Mouse (Mus musculus) lung, embryonic 15.5 days (tissue): ENCODE measurements around the gene Wdfy1. TPM values are rescaled to one million over a fixed set of nuclear protein-coding genes. Genes with fewer than 3 reads are reported as not detected.

Source experiments
- ATAC-seq: fragments of 200-750 bp; cut with Nextera tagmentation; 2 replicates; pipeline ENCODE4 v1.8.0; 2017; ENCODE audit warnings: moderate number of reproducible peaks, borderline replicate concordance; ENCODE audit not compliant: low FRiP score, low TSS enrichment; ENCODE audit errors: extremely low read depth
- H3K27ac ChIP-seq: fragments of 300-500 bp; sonication (generic); 2 replicates; pipeline ENCODE4 v1.5.1; 2015; ENCODE audit warnings: moderate library complexity, mild to moderate bottlenecking, inconsistent platforms
- H3K27me3 ChIP-seq: fragments of 300-500 bp; sonication (generic); 2 replicates; pipeline ENCODE4 v1.6.1; 2015; ENCODE audit warnings: inconsistent platforms
- H3K36me3 ChIP-seq: fragments of 300-500 bp; sonication (generic); 2 replicates; pipeline ENCODE4 v1.6.1; 2015; ENCODE audit warnings: inconsistent platforms
- H3K4me1 ChIP-seq: fragments of 300-500 bp; sonication (generic); 2 replicates; pipeline ENCODE4 v1.6.1; 2015; ENCODE audit warnings: inconsistent platforms
- H3K4me2 ChIP-seq: fragments of 300-500 bp; sonication (generic); 2 replicates; pipeline ENCODE4 v1.6.1; 2015; ENCODE audit warnings: inconsistent platforms, mild to moderate bottlenecking, moderate library complexity
- H3K4me3 ChIP-seq: fragments of 300-500 bp; sonication (generic); 2 replicates; pipeline ENCODE4 v1.5.1; 2015; ENCODE audit warnings: mild to moderate bottlenecking, inconsistent platforms
- H3K9ac ChIP-seq: fragments of 300-500 bp; sonication (generic); 2 replicates; pipeline ENCODE4 v1.6.1; 2015; ENCODE audit warnings: inconsistent platforms
- H3K9me3 ChIP-seq: fragments of 300-500 bp; sonication (generic); 2 replicates; pipeline ENCODE4 v1.6.1; 2016; ENCODE audit warnings: inconsistent platforms
- WGBS: fragments of 180-500 bp; shearing (Covaris S2); methylation state at CpG from one replicate; pipeline ENCODE4 v1.1.7; 2015; 5-methylcytosine and 5-hydroxymethylcytosine counted together
- polyA plus RNA-seq: library from polyadenylated mRNA; unstranded; fragments of >200 nt; fragmentation: Nextera tagmentation; extraction: Ambion mirVana; gene quantifications from 2 replicates; pipeline ENCODE4 v1.2.1, GENCODE M21; 2015

Gene Wdfy1
- polyA plus RNA-seq = 43.0 and 45.1 TPM in 2 replicates

- Histone ChIP-seq H3K9ac (peak within 1 kb of the TSS; percentile 96), H3K27me3 (no peaks in the 10 kb centered on the region), H3K36me3 (peaks cover 23% of the 10 kb centered on the region; the same call in 1 of the 2 replicates), H3K4me1 (0 out of 2 replicates have a peak, but pooled peaks cover 3% of the 10 kb centered on the region), H3K4me2 (peak within 1 kb of the TSS; percentile 57), H3K9me3 (no peaks in the 10 kb centered on the region), H3K4me3 (peak within 1 kb of the TSS; percentile 99), H3K27ac (peak within 1 kb of the TSS; percentile 91)
- peak; percentile 99 for ATAC-seq
- under 1% methylated on average over 38 of the region's 38 CpGs for WGBS
These were observed at the start of gene Wdfy1, which contains the start of gene Mrpl44 for GRCm38 (mm10) chr1:79775927-79776458. TSS of gene Wdfy1 (minus strand) at chr1:79776143. TSS of gene Mrpl44 (plus strand) at chr1:79776018.

- H3K4me2 ChIP-seq = peak overlapping the region; percentile 36
- WGBS = 37% methylated on average over 14 of the region's 14 CpGs
- H3K27ac ChIP-seq = peak overlapping the region; percentile 46
- H3K9ac ChIP-seq = no peak overlapping the region
- H3K36me3 ChIP-seq = 0 out of 2 replicates have a peak, but pooled peaks cover 7% of the 10 kb centered on the region
- H3K4me1 ChIP-seq = peaks cover 28% of the 10 kb centered on the region
- no peaks in the 10 kb centered on the region for H3K27me3 ChIP-seq
- ATAC-seq = peak; percentile 39; the same call in 1 of the 2 replicates
- no peaks in the 10 kb centered on the region for H3K9me3 ChIP-seq
- H3K4me3 ChIP-seq = peak overlapping the region; percentile 12; the same call in 1 of the 2 replicates
These were observed 48.1 kb upstream of the Wdfy1 start for GRCm38 (mm10) chr1:79823951-79824633.

GRCm38 (mm10) chr1:79822806-79823525 lies 47.0 kb upstream of the Wdfy1 start:
- H3K27ac ChIP-seq = peak overlapping the region; percentile 46
- peak; percentile 52 for ATAC-seq

GRCm38 (mm10) chr1:79819296-79819879 lies 43.4 kb upstream of the Wdfy1 start:
- H3K27ac ChIP-seq = no peak overlapping the region
- no peak overlapping the region for H3K4me2 ChIP-seq
- no peak for ATAC-seq
- peaks cover 18% of the 10 kb centered on the region; the same call in 1 of the 2 replicates for H3K36me3 ChIP-seq
- no peaks in the 10 kb centered on the region for H3K27me3 ChIP-seq
- H3K9ac ChIP-seq = no peak overlapping the region
- no peak overlapping the region for H3K4me3 ChIP-seq
- no peaks in the 10 kb centered on the region for H3K9me3 ChIP-seq
- 85% methylated on average over 11 of the region's 11 CpGs for WGBS
- H3K4me1 ChIP-seq = peaks cover 16% of the 10 kb centered on the region

More at GRCm38 (mm10) chr1:79822806-79823525, 47.0 kb upstream of the Wdfy1 start:
- 0 out of 2 replicates have a peak, but pooled peaks cover 7% of the 10 kb centered on the region for H3K36me3 ChIP-seq
- H3K4me3 ChIP-seq = no peak overlapping the region
- peaks cover 28% of the 10 kb centered on the region for H3K4me1 ChIP-seq
- H3K9me3 ChIP-seq = no peaks in the 10 kb centered on the region
- H3K27me3 ChIP-seq = no peaks in the 10 kb centered on the region
- no peak overlapping the region for H3K9ac ChIP-seq
- H3K4me2 ChIP-seq = no peak overlapping the region
- WGBS = 50% methylated on average over 13 of the region's 13 CpGs

GRCm38 (mm10) chr1:79815446-79815845 lies 39.5 kb upstream of the Wdfy1 start:
- 91% methylated on average over 3 of the region's 3 CpGs for WGBS
- H3K9ac ChIP-seq = no peak overlapping the region
- no peak for ATAC-seq
- H3K4me1 ChIP-seq = no peaks in the 10 kb centered on the region
- no peak overlapping the region for H3K4me2 ChIP-seq
- H3K27me3 ChIP-seq = no peaks in the 10 kb centered on the region
- H3K27ac ChIP-seq = no peak overlapping the region
- H3K4me3 ChIP-seq = no peak overlapping the region
- H3K36me3 ChIP-seq = peaks cover 12% of the 10 kb centered on the region
- H3K9me3 ChIP-seq = no peaks in the 10 kb centered on the region

- Histone ChIP-seq H3K9me3 (no peaks in the 10 kb centered on the region), H3K27ac (no peak overlapping the region), H3K36me3 (peaks cover 4% of the 10 kb centered on the region), H3K4me3 (no peak overlapping the region), H3K27me3 (no peaks in the 10 kb centered on the region), H3K9ac (no peak overlapping the region), H3K4me2 (no peak overlapping the region), H3K4me1 (peaks cover 9% of the 10 kb centered on the region; the same call in 1 of the 2 replicates)
- 77% methylated on average over 3 of the region's 3 CpGs for WGBS
- no peak for ATAC-seq
These were observed 33.5 kb upstream of the Wdfy1 start for GRCm38 (mm10) chr1:79809447-79809846.

- H3K4me3 ChIP-seq = no peak overlapping the region
- peak; percentile 80 for ATAC-seq
- peak overlapping the region; percentile 3; the same call in 1 of the 2 replicates for H3K27ac ChIP-seq
- no peaks in the 10 kb centered on the region for H3K27me3 ChIP-seq
- H3K4me2 ChIP-seq = no peak overlapping the region
- H3K4me1 ChIP-seq = peaks cover 9% of the 10 kb centered on the region; the same call in 1 of the 2 replicates
- H3K9ac ChIP-seq = no peak overlapping the region
- peaks cover 4% of the 10 kb centered on the region; the same call in 1 of the 2 replicates for H3K36me3 ChIP-seq
- no peaks in the 10 kb centered on the region for H3K9me3 ChIP-seq
- 33% methylated on average over 5 of the region's 5 CpGs for WGBS
These were observed 30.9 kb upstream of the Wdfy1 start for GRCm38 (mm10) chr1:79806865-79807264.

- ATAC-seq = no peak
- Histone ChIP-seq H3K27ac (no peak overlapping the region), H3K4me1 (peaks cover 9% of the 10 kb centered on the region; the same call in 1 of the 2 replicates), H3K36me3 (peaks cover 18% of the 10 kb centered on the region), H3K4me3 (no peak overlapping the region), H3K27me3 (no peaks in the 10 kb centered on the region), H3K9ac (no peak overlapping the region), H3K4me2 (no peak overlapping the region), H3K9me3 (no peaks in the 10 kb centered on the region)
- WGBS = 88% methylated on average over 7 of the region's 7 CpGs
These were observed 27.7 kb upstream of the Wdfy1 start for GRCm38 (mm10) chr1:79803614-79804013.

- Histone ChIP-seq H3K27me3 (no peaks in the 10 kb centered on the region), H3K9ac (no peak overlapping the region), H3K27ac (no peak overlapping the region), H3K4me3 (no peak overlapping the region), H3K36me3 (peaks cover 21% of the 10 kb centered on the region), H3K9me3 (no peaks in the 10 kb centered on the region), H3K4me1 (peaks cover 9% of the 10 kb centered on the region; the same call in 1 of the 2 replicates), H3K4me2 (no peak overlapping the region)
- no peak for ATAC-seq
- WGBS = 90% methylated on average over 11 of the region's 11 CpGs
These were observed 27.0 kb upstream of the Wdfy1 start for GRCm38 (mm10) chr1:79802858-79803427.

GRCm38 (mm10) chr1:79797084-79797483 lies 21.1 kb upstream of the Wdfy1 start:
- ATAC-seq = no peak

GRCm38 (mm10) chr1:79786267-79786927 lies 10.5 kb upstream of the Wdfy1 start:
- no peaks in the 10 kb centered on the region for H3K9me3 ChIP-seq
- no peak overlapping the region for H3K27ac ChIP-seq
- 53% methylated on average over 7 of the region's 7 CpGs for WGBS
- H3K4me1 ChIP-seq = peaks cover 6% of the 10 kb centered on the region
- H3K36me3 ChIP-seq = peaks cover 15% of the 10 kb centered on the region
- no peak overlapping the region for H3K4me2 ChIP-seq
- H3K4me3 ChIP-seq = no peak overlapping the region
- ATAC-seq = peak; percentile 50; the same call in 1 of the 2 replicates
- H3K27me3 ChIP-seq = no peaks in the 10 kb centered on the region
- no peak overlapping the region for H3K9ac ChIP-seq

More at GRCm38 (mm10) chr1:79797084-79797483, 21.1 kb upstream of the Wdfy1 start:
- Histone ChIP-seq H3K9ac (no peak overlapping the region), H3K36me3 (peaks cover 33% of the 10 kb centered on the region), H3K4me1 (no peaks in the 10 kb centered on the region), H3K27me3 (no peaks in the 10 kb centered on the region), H3K4me3 (no peak overlapping the region), H3K9me3 (no peaks in the 10 kb centered on the region), H3K4me2 (no peak overlapping the region), H3K27ac (no peak overlapping the region)
- WGBS = 80% methylated on average over 3 of the region's 3 CpGs
